Mouse (Mus musculus) midbrain, embryonic 12.5 days (tissue): ENCODE measurements around the gene H3f3a. TPM values are rescaled to one million over a fixed set of nuclear protein-coding genes. Genes with fewer than 3 reads are reported as not detected.

ENCODE experiments used
- ATAC-seq: fragments of 200-750 bp; cut with Nextera tagmentation; 2 replicates; pipeline ENCODE4 v1.8.0; 2017; ENCODE audit warnings: low read depth, moderate TSS enrichment, moderate library complexity; ENCODE audit not compliant: low FRiP score
- H3K27ac ChIP-seq: fragments of 300-500 bp; sonication (generic); replicated peaks from 2 replicates; pipeline ENCODE4 v1.5.1; 2016; ENCODE audit warnings: mild to moderate bottlenecking
- H3K27me3 ChIP-seq: fragments of 300-500 bp; sonication (generic); 2 replicates; pipeline ENCODE4 v1.6.1; 2016; ENCODE audit warnings: mild to moderate bottlenecking
- H3K36me3 ChIP-seq: fragments of 300-500 bp; sonication (generic); 2 replicates; pipeline ENCODE4 v1.6.1; 2016
- H3K4me1 ChIP-seq: fragments of 300-500 bp; sonication (generic); 2 replicates; pipeline ENCODE4 v1.6.1; 2016
- H3K4me2 ChIP-seq: fragments of 300-500 bp; sonication (generic); replicated peaks from 2 replicates; pipeline ENCODE4 v1.6.1; 2016; ENCODE audit warnings: mild to moderate bottlenecking, moderate library complexity
- H3K4me3 ChIP-seq: fragments of 300-500 bp; sonication (generic); 2 replicates; pipeline ENCODE4 v1.5.1; 2016; ENCODE audit warnings: mild to moderate bottlenecking
- H3K9ac ChIP-seq: fragments of 300-500 bp; sonication (generic); replicated peaks from 2 replicates; pipeline ENCODE4 v1.6.1; 2016; ENCODE audit warnings: mild to moderate bottlenecking, moderate library complexity
- H3K9me3 ChIP-seq: fragments of 300-500 bp; sonication (generic); 2 replicates; pipeline ENCODE4 v1.6.1; 2016; ENCODE audit warnings: mild to moderate bottlenecking
- WGBS: fragments of 180-500 bp; shearing (Covaris S2); methylation state at CpG from one replicate; pipeline ENCODE4 v1.1.7; 2016; 5-methylcytosine and 5-hydroxymethylcytosine counted together
- polyA plus RNA-seq: library from polyadenylated mRNA; unstranded; fragments of >200 nt; fragmentation: Nextera tagmentation; extraction: Ambion mirVana; gene quantifications from 2 replicates; pipeline ENCODE4 v1.2.1, GENCODE M21; 2016

Gene H3f3a
- polyA plus RNA-seq, 1 experiment from 2014 or later = 3,552 TPM

DNA sequence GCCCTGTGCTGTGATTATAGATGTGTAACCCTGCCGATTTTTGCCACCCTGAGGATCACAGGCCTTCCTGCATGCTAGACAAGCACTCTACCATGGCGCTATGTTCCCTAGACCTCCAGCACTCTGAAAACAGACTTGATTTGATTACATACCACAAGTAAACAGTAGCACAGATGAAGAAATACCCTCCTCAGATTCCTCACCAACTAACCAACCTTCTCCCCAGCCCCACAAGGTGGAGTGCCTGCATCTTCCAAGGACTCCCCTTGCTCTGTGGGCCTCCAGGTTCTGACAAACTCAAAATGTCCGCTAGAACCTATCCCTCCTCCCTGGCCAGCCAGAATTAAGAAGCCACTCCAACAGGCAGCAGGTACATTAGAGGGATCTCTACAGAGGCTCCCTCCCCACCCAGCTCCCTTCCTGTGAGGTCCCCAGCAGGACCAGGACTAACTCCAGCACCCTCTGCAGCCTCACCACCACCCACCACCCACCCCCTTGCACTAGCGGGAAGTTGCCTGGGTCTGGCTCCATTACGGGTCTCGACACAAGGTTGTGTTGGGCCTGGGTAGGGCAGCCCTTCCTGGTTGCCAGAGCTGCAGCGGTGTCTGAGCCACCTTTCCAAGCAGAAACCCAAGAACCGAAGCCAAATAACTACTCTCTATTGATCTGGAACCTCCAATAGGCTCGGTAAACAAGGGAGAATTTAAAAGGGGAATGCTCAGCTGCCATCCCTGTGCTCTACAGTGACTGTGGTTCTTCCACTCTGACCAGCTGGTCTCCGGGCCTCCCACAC, 46.0 kb downstream of the H3f3a start:
- Histone ChIP-seq H3K4me1 (peaks cover 23% of the 10 kb centered on the region), H3K36me3 (no peaks in the 10 kb centered on the region), H3K27ac (peak overlapping the region; percentile 73), H3K4me3 (peak overlapping the region; percentile 49), H3K9ac (peak overlapping the region; percentile 70), H3K27me3 (peaks cover 4% of the 10 kb centered on the region; the same call in 1 of the 2 replicates), H3K9me3 (no peaks in the 10 kb centered on the region), H3K4me2 (peak overlapping the region; percentile 74)
- peak; percentile 20; the same call in 1 of the 2 replicates for ATAC-seq
- WGBS = 15% methylated on average over 10 of the region's 10 CpGs

DNA sequence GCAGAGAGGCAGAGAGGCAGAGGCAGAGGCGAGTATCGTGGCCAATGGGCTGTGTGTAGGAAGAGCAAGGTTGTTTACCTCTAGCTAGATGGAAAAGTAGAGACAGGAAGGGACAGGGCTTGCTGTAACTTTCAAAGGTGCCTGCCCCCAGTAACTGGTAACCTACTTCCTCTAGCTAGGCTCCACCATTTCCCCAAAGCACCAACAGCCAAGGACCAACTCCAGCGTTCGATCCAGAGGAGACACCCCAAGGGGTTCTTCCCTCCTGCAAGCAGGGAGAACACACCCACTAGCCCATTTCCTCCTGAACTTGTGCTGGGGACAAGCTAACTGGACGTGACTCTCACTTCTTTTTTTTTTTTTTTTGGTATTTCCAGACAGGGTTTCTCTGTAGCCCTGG, 47.2 kb downstream of the H3f3a start:
- ATAC-seq = no peak
- Histone ChIP-seq H3K27me3 (peaks cover 4% of the 10 kb centered on the region; the same call in 1 of the 2 replicates), H3K9me3 (no peaks in the 10 kb centered on the region), H3K4me1 (peaks cover 23% of the 10 kb centered on the region), H3K4me3 (no peak overlapping the region), H3K4me2 (no peak overlapping the region), H3K36me3 (no peaks in the 10 kb centered on the region), H3K9ac (no peak overlapping the region), H3K27ac (no peak overlapping the region)
- 61% methylated on average over 5 of the region's 5 CpGs for WGBS

DNA sequence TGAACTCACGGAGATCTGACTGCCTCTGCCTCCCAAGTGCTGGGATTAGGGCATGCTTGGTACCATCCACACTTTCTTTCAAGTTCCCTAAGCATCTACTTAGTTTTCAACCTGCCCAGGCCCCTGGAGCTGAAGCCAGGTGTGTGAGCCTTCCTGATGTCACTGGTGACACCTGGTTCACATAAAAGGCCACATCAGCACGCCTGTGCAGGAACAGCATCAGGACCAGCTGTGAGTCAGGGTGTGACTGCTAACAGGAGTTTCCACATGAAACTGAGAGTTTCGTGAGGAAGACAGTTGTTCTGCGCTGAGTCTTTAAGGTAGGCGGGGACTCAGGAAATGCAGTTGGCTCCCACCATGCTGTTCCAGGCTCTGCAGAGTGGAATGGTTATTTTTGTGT, 48.4 kb downstream of the H3f3a start:
- Histone ChIP-seq H3K4me3 (no peak overlapping the region), H3K27me3 (peaks cover 4% of the 10 kb centered on the region; the same call in 1 of the 2 replicates), H3K9ac (no peak overlapping the region), H3K27ac (no peak overlapping the region), H3K9me3 (no peaks in the 10 kb centered on the region), H3K36me3 (no peaks in the 10 kb centered on the region), H3K4me2 (no peak overlapping the region), H3K4me1 (peaks cover 23% of the 10 kb centered on the region)
- ATAC-seq = no peak
- WGBS = 88% methylated on average over 5 of the region's 5 CpGs

DNA sequence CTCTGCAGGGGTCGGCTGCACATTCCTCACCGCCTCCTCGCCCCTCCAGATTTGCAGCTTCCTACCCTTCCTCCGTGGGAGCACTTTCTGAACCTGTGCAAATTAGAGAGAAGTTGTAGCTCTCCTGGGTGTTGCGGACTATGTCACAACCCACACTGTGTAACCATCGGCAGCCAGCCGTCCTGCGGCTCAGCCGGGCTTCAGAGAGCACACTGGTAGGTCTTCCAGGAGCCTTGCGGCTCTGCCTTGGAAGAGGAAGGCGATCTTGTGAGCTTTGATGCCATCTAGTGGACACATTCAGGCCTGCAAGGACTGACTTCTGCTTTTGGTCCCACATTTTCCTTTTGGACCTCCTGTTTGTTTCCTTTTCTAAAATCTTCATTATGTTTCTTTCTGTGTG, 49.9 kb downstream of the H3f3a start:
- Histone ChIP-seq H3K4me2 (peak overlapping the region; percentile 63), H3K4me1 (peaks cover 20% of the 10 kb centered on the region), H3K9ac (peak overlapping the region; percentile 25; the same call in 1 of the 2 replicates), H3K27ac (peak overlapping the region; percentile 35; the same call in 1 of the 2 replicates), H3K4me3 (peak overlapping the region; percentile 35), H3K9me3 (no peaks in the 10 kb centered on the region), H3K27me3 (no peaks in the 10 kb centered on the region), H3K36me3 (no peaks in the 10 kb centered on the region)
- WGBS = 1% methylated on average over 11 of the region's 11 CpGs
- ATAC-seq = peak; percentile 86

- Histone ChIP-seq H3K27me3 (no peaks in the 10 kb centered on the region), H3K9me3 (no peaks in the 10 kb centered on the region)
Observed at GRCm38 (mm10) chr1:180763307-180763706, 50.4 kb downstream of the H3f3a start.

DNA sequence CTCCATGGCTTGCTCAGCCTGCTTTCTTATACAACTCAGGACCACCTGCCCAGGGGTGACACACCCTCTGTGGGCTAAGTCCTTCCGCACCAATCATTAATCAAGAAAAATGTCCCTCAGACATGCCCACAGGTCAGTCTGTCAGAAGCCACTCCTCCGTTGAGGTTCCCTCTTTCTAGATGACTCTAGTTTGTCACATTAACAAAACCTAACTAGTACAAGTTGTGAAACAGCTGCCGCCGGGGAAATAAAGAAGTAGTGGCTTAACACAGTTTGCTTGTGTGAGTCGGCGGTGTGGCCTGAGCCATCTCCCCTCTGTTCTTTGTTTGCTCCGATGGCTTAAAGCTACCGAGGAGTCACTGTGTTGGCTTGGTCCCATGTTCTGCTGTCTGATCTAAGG, 51.1 kb downstream of the H3f3a start:
- H3K4me3 ChIP-seq = no peak overlapping the region
- ATAC-seq = no peak
- H3K36me3 ChIP-seq = no peaks in the 10 kb centered on the region
- H3K27me3 ChIP-seq = no peaks in the 10 kb centered on the region
- peaks cover 10% of the 10 kb centered on the region for H3K4me1 ChIP-seq
- 83% methylated on average over 8 of the region's 8 CpGs for WGBS
- no peak overlapping the region; the same call in 1 of the 2 replicates for H3K9ac ChIP-seq
- H3K9me3 ChIP-seq = no peaks in the 10 kb centered on the region
- H3K4me2 ChIP-seq = peak overlapping the region; percentile 63; the same call in 1 of the 2 replicates
- H3K27ac ChIP-seq = no peak overlapping the region

More at GRCm38 (mm10) chr1:180763307-180763706, 50.4 kb downstream of the H3f3a start:
- ATAC-seq = peak; percentile 36
- Histone ChIP-seq H3K9ac (peak overlapping the region; percentile 25; the same call in 1 of the 2 replicates), H3K36me3 (no peaks in the 10 kb centered on the region), H3K4me2 (peak overlapping the region; percentile 63), H3K27ac (peak overlapping the region; percentile 35; the same call in 1 of the 2 replicates), H3K4me3 (peak overlapping the region; percentile 35), H3K4me1 (peaks cover 16% of the 10 kb centered on the region)
- 14% methylated on average over 14 of the region's 14 CpGs for WGBS

- Histone ChIP-seq H3K36me3 (no peaks in the 10 kb centered on the region), H3K27me3 (no peaks in the 10 kb centered on the region), H3K4me1 (peaks cover 7% of the 10 kb centered on the region), H3K9me3 (no peaks in the 10 kb centered on the region), H3K4me2 (no peak overlapping the region), H3K4me3 (no peak overlapping the region), H3K27ac (no peak overlapping the region), H3K9ac (no peak overlapping the region)
- no peak for ATAC-seq
- 90% methylated on average over 11 of the region's 11 CpGs for WGBS
Observed at GRCm38 (mm10) chr1:180762180-180762579, 51.6 kb downstream of the H3f3a start.

DNA sequence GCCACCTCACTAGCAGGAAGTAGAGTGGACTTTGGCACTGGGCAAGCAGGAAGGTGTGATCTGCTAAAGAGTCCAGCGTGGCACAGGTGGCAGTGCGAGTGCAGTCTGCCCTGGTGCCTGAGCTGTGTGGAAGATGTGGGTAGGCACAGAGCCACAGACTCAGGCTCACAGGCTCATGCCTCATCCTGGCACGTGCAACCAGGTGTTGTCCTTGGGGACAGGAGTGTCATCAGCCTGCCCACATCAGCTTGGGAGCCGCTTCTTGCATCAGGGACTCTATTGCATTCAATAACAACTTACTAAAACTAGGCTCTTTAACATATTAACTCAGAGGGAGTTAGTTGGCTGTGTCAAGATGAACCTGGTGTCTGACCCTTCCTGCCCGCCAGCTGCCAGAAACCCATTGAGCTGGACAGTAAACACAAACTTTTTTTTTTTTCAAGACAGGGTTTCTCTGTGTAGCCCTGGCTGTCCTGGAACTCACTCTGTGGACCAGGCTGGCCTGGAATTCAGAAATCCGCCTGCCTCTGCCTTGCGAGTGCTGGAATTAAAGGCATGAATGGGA, 55.7 kb downstream of the H3f3a start:
- WGBS = 92% methylated on average over 7 of the region's 7 CpGs
- Histone ChIP-seq H3K9me3 (no peaks in the 10 kb centered on the region), H3K4me2 (no peak overlapping the region), H3K9ac (no peak overlapping the region), H3K36me3 (peaks cover 17% of the 10 kb centered on the region), H3K4me1 (no peaks in the 10 kb centered on the region; the same call in 1 of the 2 replicates), H3K27me3 (no peaks in the 10 kb centered on the region), H3K4me3 (no peak overlapping the region), H3K27ac (no peak overlapping the region)
- no peak for ATAC-seq

DNA sequence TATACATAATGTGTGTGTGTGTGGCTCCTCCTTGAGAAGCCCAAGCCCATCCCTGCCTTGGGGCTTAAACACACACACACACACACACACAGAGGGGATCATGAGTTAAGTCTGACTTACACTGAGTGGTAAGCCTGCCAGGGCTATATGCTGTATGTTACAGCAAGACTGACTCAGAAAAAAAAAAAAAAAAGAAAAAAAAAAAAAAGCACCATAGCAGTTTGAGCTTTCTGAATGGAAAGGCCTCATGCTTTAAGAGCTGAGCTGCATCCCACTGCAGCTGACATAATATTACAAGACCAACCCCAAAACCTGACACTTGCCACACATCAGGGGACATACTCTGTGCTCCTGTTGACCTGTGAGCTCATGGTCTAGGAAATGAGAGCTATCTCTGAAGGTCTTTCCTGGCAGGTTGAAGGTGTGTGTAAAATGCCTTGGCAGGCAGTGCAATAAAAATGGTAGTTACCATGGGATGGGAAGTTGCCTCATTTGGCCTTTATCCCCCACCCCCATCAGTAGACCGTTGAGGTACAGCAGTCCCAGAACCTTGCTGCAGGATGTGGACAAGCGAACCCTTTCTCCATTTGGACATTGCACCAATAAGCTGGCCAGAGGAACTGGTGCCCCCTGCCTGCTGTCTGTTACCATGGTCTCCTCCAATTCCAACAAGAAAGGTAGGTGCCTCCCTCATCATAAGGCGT, 56.3 kb downstream of the H3f3a start:
- Histone ChIP-seq H3K36me3 (peaks cover 24% of the 10 kb centered on the region), H3K4me3 (no peak overlapping the region), H3K9ac (no peak overlapping the region), H3K9me3 (no peaks in the 10 kb centered on the region), H3K4me1 (no peaks in the 10 kb centered on the region), H3K4me2 (no peak overlapping the region), H3K27me3 (no peaks in the 10 kb centered on the region), H3K27ac (no peak overlapping the region)
- 93% methylated on average over 3 of the region's 3 CpGs for WGBS
- ATAC-seq = no peak

- no peaks in the 10 kb centered on the region for H3K9me3 ChIP-seq
- no peaks in the 10 kb centered on the region for H3K4me1 ChIP-seq
- no peak overlapping the region for H3K27ac ChIP-seq
- no peak overlapping the region for H3K4me2 ChIP-seq
- H3K27me3 ChIP-seq = no peaks in the 10 kb centered on the region
- ATAC-seq = no peak
- H3K9ac ChIP-seq = no peak overlapping the region
- 91% methylated on average over 2 of the region's 2 CpGs for WGBS
- H3K36me3 ChIP-seq = peaks cover 31% of the 10 kb centered on the region
- no peak overlapping the region for H3K4me3 ChIP-seq
Observed at GRCm38 (mm10) chr1:180756711-180757110, 57.0 kb downstream of the H3f3a start.

GRCm38 (mm10) chr1:180754376-180754775, 59.4 kb downstream of the H3f3a start:
- no peak overlapping the region for H3K4me3 ChIP-seq
- H3K36me3 ChIP-seq = peaks cover 35% of the 10 kb centered on the region
- H3K27ac ChIP-seq = no peak overlapping the region
- no peaks in the 10 kb centered on the region for H3K27me3 ChIP-seq
- no peak for ATAC-seq
- no peak overlapping the region for H3K4me2 ChIP-seq
- H3K9me3 ChIP-seq = no peaks in the 10 kb centered on the region
- H3K4me1 ChIP-seq = no peaks in the 10 kb centered on the region
- H3K9ac ChIP-seq = no peak overlapping the region
- 92% methylated on average over 8 of the region's 8 CpGs for WGBS

DNA sequence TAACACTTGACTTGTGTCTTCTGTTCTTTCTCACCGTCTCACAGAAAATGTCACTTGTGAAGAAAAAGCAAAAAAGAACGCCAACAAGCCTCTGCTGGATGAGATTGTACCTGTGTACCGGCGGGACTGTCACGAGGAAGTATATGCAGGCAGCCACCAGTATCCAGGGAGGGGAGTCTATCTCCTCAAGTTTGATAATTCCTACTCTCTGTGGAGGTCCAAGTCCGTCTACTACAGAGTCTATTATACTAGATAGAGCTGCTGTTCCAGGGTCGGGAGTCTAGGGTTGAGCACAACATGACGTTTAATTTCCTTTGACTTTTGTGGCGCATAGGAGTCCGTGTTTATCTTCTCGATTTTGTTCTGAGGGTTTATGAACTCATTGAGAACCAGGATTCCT, 61.6 kb downstream of the H3f3a start:
- no peak for ATAC-seq
- Histone ChIP-seq H3K9me3 (no peaks in the 10 kb centered on the region), H3K27ac (no peak overlapping the region), H3K27me3 (no peaks in the 10 kb centered on the region), H3K9ac (no peak overlapping the region), H3K4me1 (no peaks in the 10 kb centered on the region), H3K36me3 (peaks cover 53% of the 10 kb centered on the region), H3K4me2 (no peak overlapping the region), H3K4me3 (no peak overlapping the region)
- WGBS = 93% methylated on average over 11 of the region's 11 CpGs
